Mouse (Mus musculus): ENCODE results near the gene Foxp1. TPM values are rescaled to one million over a fixed set of nuclear protein-coding genes. Genes with fewer than 3 reads are reported as not detected.
A peak's percentile ranks its signal among the peaks of the same experiment; 100 is the strongest.

Gene Foxp1
- polyA plus RNA-seq, 2 experiments from 2014 or later = 210 to 217 TPM

GRCm38 (mm10) chr6:99171901-99172588 is 350.5 kb downstream of the Foxp1 start:
- ATAC-seq = peak; percentile 71

GRCm38 (mm10) chr6:99171281-99171825 is 351.2 kb downstream of the Foxp1 start:
- peak; percentile 30 for ATAC-seq

GRCm38 (mm10) chr6:99168727-99169126 is 353.8 kb downstream of the Foxp1 start:
- ATAC-seq = no peak

- no peak for ATAC-seq
These were observed 355.5 kb downstream of the Foxp1 start for GRCm38 (mm10) chr6:99167001-99167400.

- ATAC-seq = no peak
These were observed 356.4 kb downstream of the Foxp1 start for GRCm38 (mm10) chr6:99166169-99166568.

GRCm38 (mm10) chr6:99164760-99165159 is 357.8 kb downstream of the Foxp1 start:
- ATAC-seq = peak; percentile 57

- no peak for ATAC-seq
These were observed 359.8 kb downstream of the Foxp1 start for GRCm38 (mm10) chr6:99162716-99163115.

GRCm38 (mm10) chr6:99160348-99160693 is 362.2 kb downstream of the Foxp1 start:
- no peak for ATAC-seq

GRCm38 (mm10) chr6:99159452-99160347 is 362.8 kb downstream of the Foxp1 start:
- ATAC-seq = no peak

- ATAC-seq = no peak
These were observed 368.8 kb downstream of the Foxp1 start for GRCm38 (mm10) chr6:99153682-99154081.

GRCm38 (mm10) chr6:99146400-99146905 is 376.1 kb downstream of the Foxp1 start:
- ATAC-seq = no peak

- ATAC-seq = no peak
These were observed 377.5 kb downstream of the Foxp1 start for GRCm38 (mm10) chr6:99145033-99145432.

- no peak for ATAC-seq
These were observed 378.8 kb downstream of the Foxp1 start for GRCm38 (mm10) chr6:99143756-99144036.

- no peak for ATAC-seq
These were observed 379.4 kb downstream of the Foxp1 start for GRCm38 (mm10) chr6:99142900-99143755.

- no peak for ATAC-seq
These were observed 384.5 kb downstream of the Foxp1 start for GRCm38 (mm10) chr6:99138041-99138440.

GRCm38 (mm10) chr6:99137071-99137470 is 385.4 kb downstream of the Foxp1 start:
- no peak for ATAC-seq

- no peak for ATAC-seq
These were observed 386.4 kb downstream of the Foxp1 start for GRCm38 (mm10) chr6:99135938-99136729.

GRCm38 (mm10) chr6:99131815-99132214 is 390.7 kb downstream of the Foxp1 start:
- ATAC-seq = no peak

GRCm38 (mm10) chr6:99130758-99131410 is 391.6 kb downstream of the Foxp1 start:
- ATAC-seq = peak; percentile 63

GRCm38 (mm10) chr6:99126717-99127116 is 395.8 kb downstream of the Foxp1 start:
- no peak for ATAC-seq

Measured in activated CD4-positive, CD25-positive, alpha-beta regulatory T cell, adult 4 months (primary cell).